Mouse (Mus musculus): ENCODE measurements around the gene Flcn.

DNA sequence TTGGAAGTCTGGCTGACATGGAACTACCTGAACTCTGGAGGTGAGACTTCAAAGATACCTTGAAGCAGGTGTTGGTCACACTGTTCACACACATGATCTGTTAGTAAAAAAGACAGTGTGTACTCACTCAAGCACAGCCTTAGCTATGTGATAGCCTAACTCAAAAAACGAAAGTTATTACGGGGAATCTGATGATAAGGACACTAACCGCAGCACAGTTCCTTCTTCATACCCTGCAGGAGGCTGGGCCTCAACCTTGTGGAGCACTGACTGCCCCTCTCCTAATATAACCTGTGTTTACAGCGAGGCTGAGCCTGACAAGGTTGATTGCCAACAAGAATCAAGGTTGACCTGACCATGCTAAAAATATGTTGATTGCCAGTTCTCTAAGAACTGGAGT is 35.3 kb downstream of the Flcn start:
- TF ChIP-seq CTCF (IDR thresholded peaks at IDR 0.05) (no peak), POLR2A (IDR thresholded peaks at IDR 0.05; ENCODE audit: insufficient read depth, low read depth, low read length) (no peak), EP300 (IDR thresholded peaks at IDR 0.05; ENCODE audit: insufficient read depth, low read depth, low read length) (no peak)

Measured in heart, adult 2 months (tissue).